In genomic region chr3:36501546-36501945, GRCm38 (mm10) we compare ENCODE assay signal across 18 mouse cellular contexts. TPM values are rescaled to one million over a fixed set of nuclear protein-coding genes. Genes with fewer than 3 reads are reported as not detected.
"Had no signal": no experiment of that assay in that cellular context is flagged by ENCODE, and none has a peak within 500 bp of the region (broad histone marks: within the 10 kb centered on the region; RNA-seq: fewer than 3 reads in every experiment).

No protein-coding gene starts in this region.

- H3K4me2 ChIP-seq: neural tube, embryonic 12.5 days; neural tube, embryonic 13.5 days; neural tube, embryonic 15.5 days; stomach, embryonic 15.5 days had no signal

- H3K27me3 ChIP-seq: neural tube, embryonic 12.5 days; neural tube, embryonic 15.5 days; stomach, embryonic 15.5 days had no signal

- DNase-seq: retina, postnatal 1 day; right cerebral cortex, adult 18-20 months; right cerebral cortex, postnatal 14 days; right cerebral cortex, postnatal 25 days; right cerebral cortex, postnatal 4 days; spleen, adult 18-20 months; thymus, adult 18-20 months; thymus, adult 2 months; thymus, postnatal 14 days; thymus, postnatal 25 days; thymus, postnatal 36 days; thymus, postnatal 4 days had no signal

- H3K4me1 ChIP-seq: neural tube, embryonic 12.5 days; neural tube, embryonic 13.5 days; stomach, embryonic 15.5 days had no signal

- H3K27ac ChIP-seq: neural tube, embryonic 12.5 days; neural tube, embryonic 13.5 days; neural tube, embryonic 15.5 days; stomach, embryonic 15.5 days had no signal

- H3K4me3 ChIP-seq: neural tube, embryonic 12.5 days; neural tube, embryonic 13.5 days; neural tube, embryonic 15.5 days; stomach, embryonic 15.5 days had no signal

- H3K36me3 ChIP-seq: neural tube, embryonic 12.5 days; neural tube, embryonic 13.5 days; neural tube, embryonic 15.5 days; stomach, embryonic 15.5 days had no signal

- H3K9ac ChIP-seq: neural tube, embryonic 12.5 days; neural tube, embryonic 13.5 days; neural tube, embryonic 15.5 days; stomach, embryonic 15.5 days had no signal

- H3K9me3 ChIP-seq: neural tube, embryonic 12.5 days; neural tube, embryonic 13.5 days; neural tube, embryonic 15.5 days; stomach, embryonic 15.5 days had no signal

RNA-seq across cellular contexts. Expression of gene Gm11549, which starts 20.1 kb away (rescaled TPM):
- total RNA-seq: neutrophil, adult 5-6 weeks had no signal

RNA-seq across cellular contexts. Expression of gene 1810062G17Rik, which starts 25.8 kb away (rescaled TPM):
- polyA plus RNA-seq: neural tube, embryonic 14.5 days had no signal
